Mouse (Mus musculus): ENCODE results near the gene Trim75. TPM values are rescaled to one million over a fixed set of nuclear protein-coding genes. Genes with fewer than 3 reads are reported as not detected.

Trim75 gene
- polyA plus RNA-seq (2012), result not detected in 2 replicates

DNA sequence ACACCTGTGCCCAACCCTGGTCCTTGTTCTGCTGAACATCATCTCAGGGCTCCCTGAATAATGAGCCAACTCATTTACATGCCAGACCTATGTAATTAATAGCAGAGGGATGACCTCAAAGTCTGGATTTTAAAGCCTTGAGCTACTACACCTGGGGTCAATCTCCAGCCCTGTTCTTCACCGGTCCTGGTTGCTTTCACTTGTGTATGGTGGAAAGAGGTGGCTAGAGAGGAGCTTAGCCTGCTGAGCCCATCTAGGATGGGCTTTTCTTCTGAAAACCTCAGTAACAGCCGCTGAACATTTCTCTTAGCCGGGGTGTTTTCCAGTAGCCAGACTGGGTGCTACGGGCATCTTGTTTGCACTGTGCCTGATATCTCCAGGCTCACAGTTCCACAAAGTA, at the start of gene Trim75:
TSS of gene Trim75 (minus strand) at position 101 of the 400 bp plus-strand sequence.

DNA sequence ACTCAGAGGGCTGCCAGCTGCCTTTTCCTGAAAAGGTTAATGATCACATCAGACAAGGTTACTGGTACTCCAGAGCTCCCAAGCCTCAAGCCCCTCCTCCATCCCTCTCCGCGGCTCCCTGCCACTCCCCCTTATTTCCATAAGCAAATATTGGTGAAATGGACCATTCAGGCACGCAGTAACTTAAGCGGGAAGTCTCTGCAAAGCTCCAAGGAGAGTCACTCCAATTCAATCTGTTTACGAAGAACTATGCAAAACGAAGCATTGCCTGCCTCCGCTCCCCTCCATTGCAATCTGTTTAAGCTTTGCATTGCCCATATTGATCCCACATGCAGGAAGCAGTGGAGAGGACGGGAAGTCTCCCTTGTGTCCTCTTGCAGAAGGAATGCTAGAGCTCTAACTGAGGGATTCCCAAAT, 49.5 kb upstream of the Trim75 start, which contains the start of gene Apela:
TSS of gene Apela (minus strand) at position 220 of the 417 bp plus-strand sequence.

DNA sequence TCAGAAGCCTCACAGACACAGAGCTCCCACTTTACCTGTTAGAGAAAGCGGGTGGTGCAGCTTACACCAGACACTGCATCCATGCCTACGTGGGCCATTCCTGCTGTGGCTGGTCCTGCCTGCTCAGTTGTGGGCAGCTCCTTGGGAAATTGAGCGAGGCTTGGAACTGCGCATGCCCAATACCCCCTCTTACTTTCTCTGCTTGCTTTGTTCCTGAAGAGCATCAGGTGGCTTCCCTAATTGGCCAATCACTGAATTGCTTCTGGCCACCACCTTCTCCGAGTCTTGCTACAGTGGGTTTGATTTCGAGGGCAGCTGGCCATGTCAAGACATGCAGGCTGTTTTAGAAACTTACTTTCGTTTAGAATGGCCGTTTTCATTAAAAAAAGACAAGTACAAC, 30.8 kb upstream of the Trim75 start, which contains the start of the genes Trim61 and Trim60:
TSS of gene Trim61 (minus strand) at position 101 of the 400 bp plus-strand sequence.
TSS of gene Trim60 (minus strand) at position 162 of the 400 bp plus-strand sequence.

DNA sequence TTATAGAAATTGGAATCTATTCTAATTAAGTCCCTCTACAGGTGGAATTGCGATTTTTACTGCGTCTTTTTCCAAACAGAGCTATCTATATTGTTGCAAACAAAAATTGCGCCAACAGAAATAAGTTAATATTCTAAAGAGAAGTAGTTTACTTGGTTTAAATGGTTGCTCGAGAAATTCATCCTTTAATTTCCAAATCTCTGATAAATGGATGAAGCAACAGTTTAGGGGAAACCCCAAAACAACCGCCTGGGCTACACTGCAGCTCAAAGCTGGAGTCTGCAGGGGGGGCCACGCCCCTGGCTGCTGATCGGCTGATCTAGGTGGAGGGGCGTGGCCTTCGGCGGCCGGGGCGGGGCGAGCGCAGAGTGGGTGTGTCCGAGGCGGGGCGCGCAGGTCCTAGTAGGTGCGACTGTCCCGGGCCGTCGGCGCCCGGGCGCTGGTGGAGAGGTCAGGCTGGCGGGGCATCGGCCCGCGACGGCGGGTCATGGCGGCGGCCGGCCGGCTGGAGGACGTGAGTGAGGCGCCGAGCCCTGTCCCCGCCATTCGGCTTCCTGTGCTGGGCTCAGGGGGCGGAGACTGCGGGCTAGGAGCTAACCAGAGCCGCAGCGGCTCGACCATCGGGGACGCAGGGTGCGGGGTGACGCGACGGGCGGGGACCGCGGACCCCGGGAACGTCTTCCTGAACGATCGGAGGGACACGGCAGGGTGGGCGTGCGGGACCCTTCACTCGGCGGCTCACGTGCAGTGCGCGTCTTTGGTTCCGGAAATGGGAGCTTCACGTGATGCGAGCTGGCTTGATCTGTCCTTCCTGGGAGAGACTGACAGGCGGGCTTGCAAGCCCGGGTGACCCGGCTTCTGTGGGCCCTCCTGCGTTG, 40.6 kb downstream of the Trim75 start, which contains the start of gene Tmem192:
TSS of gene Tmem192 (plus strand) at position 366 of the 878 bp plus-strand sequence.

Other genes starting within 250 kb of the Trim75 start
- 5.9 and 6.1 TPM in 2 replicates for gene Klhl2, start 137.8 kb downstream of the Trim75 start, polyA plus RNA-seq (2012)
- 55.1 and 65.0 TPM in 2 replicates for gene Tmem192, start 40.6 kb downstream of the Trim75 start, polyA plus RNA-seq (2012)
- gene Trim61, start 30.7 kb upstream of the Trim75 start, polyA plus RNA-seq (2012), result not detected in 2 replicates
- gene Trim60, start 30.8 kb upstream of the Trim75 start, polyA plus RNA-seq (2012), result not detected in 2 replicates
- not detected in 2 replicates for gene Apela, start 49.5 kb upstream of the Trim75 start, polyA plus RNA-seq (2012)
- gene Gm10663, start 87.2 kb upstream of the Trim75 start, polyA plus RNA-seq (2012), result not detected in 2 replicates
- not detected in 2 replicates for gene BC030870, start 141.7 kb upstream of the Trim75 start, polyA plus RNA-seq (2012)